Mouse (Mus musculus) hindbrain, postnatal 0 days (tissue): ENCODE data around the gene Rnf220. TPM values are rescaled to one million over a fixed set of nuclear protein-coding genes. Genes with fewer than 3 reads are reported as not detected.
A peak's percentile ranks its signal among the peaks of the same experiment; 100 is the strongest.

ENCODE experiments used
- ATAC-seq: fragments of 200-750 bp; cut with Nextera tagmentation; 2 replicates; pipeline ENCODE4 v1.8.0; 2017; ENCODE audit warnings: mild to moderate bottlenecking, moderate TSS enrichment, moderate library complexity
- DNase-seq: peaks from one replicate; pipeline ENCODE4 v3.0.0-alpha.2; 2015; ENCODE audit warnings: low spot score
- H3K27ac ChIP-seq: fragments of 300-500 bp; sonication (generic); 2 replicates; pipeline ENCODE4 v1.5.1; 2014; ENCODE audit warnings: mild to moderate bottlenecking
- H3K27me3 ChIP-seq: fragments of 300-500 bp; sonication (generic); 2 replicates; pipeline ENCODE4 v1.6.1; 2014; ENCODE audit warnings: low read length, mixed read lengths; ENCODE audit not compliant: insufficient read depth
- H3K36me3 ChIP-seq: fragments of 300-500 bp; sonication (generic); 2 replicates; pipeline ENCODE4 v1.6.1; 2014; ENCODE audit warnings: low read length, mixed read lengths; ENCODE audit not compliant: insufficient read depth
- H3K4me1 ChIP-seq: fragments of 300-500 bp; sonication (generic); 2 replicates; pipeline ENCODE4 v1.6.1; 2014; ENCODE audit warnings: antibody characterized with exemption, low read length, mixed read lengths; ENCODE audit not compliant: insufficient read depth
- H3K4me2 ChIP-seq: fragments of 300-500 bp; sonication (generic); 2 replicates; pipeline ENCODE4 v1.6.1; 2014; ENCODE audit warnings: low read depth, mild to moderate bottlenecking, low read length, moderate library complexity, mixed read lengths
- H3K4me3 ChIP-seq: fragments of 300-500 bp; sonication (generic); 2 replicates; pipeline ENCODE4 v1.5.1; 2014; ENCODE audit warnings: low read length
- H3K9ac ChIP-seq: fragments of 300-500 bp; sonication (generic); replicated peaks from 2 replicates; pipeline ENCODE4 v1.6.1; 2014; ENCODE audit warnings: mild to moderate bottlenecking, low read length, moderate library complexity, mixed read lengths
- H3K9me3 ChIP-seq: fragments of 300-500 bp; sonication (generic); 2 replicates; pipeline ENCODE4 v1.6.1; 2016; ENCODE audit warnings: low read length, mixed read lengths
- CTCF ChIP-seq: IDR thresholded peaks from 2 replicates; pipeline ENCODE4 v1.5.1; 2016; ENCODE audit warnings: antibody characterized with exemption, control low read depth, low read depth
- whole genome bisulfite sequencing: fragments of 180-500 bp; shearing (Covaris S2); extraction: QIAGEN DNeasy Blood & Tissue Kit; methylation state at CpG from one replicate; pipeline ENCODE4 v1.1.7; 2014; 5-methylcytosine and 5-hydroxymethylcytosine counted together
- polyA plus RNA-seq: library from polyadenylated mRNA; unstranded; fragments of >200 nt; fragmentation: Nextera tagmentation; extraction: Ambion mirVana; gene quantifications from 2 replicates; pipeline ENCODE4 v1.2.1, GENCODE M21; 2015
- total RNA-seq: library from RNA; depleted of rRNA; stranded (reverse); fragments of >200 nt; gene quantifications from 2 replicates; pipeline ENCODE4 v1.2.3, GENCODE M21; 2014

Rnf220 gene
- total and polyA plus RNA-seq, 2 experiments from 2014 or later, result 105 to 156 TPM

GRCm38 (mm10) chr4:117361558-117361873, 135.3 kb downstream of the Rnf220 start:
- Histone ChIP-seq H3K27me3 (peaks cover 15% of the 10 kb centered on the region), H3K36me3 (no peaks in the 10 kb centered on the region), H3K27ac (no peak overlapping the region), H3K4me1 (0 out of 2 replicates have a peak, but pooled peaks cover 6% of the 10 kb centered on the region), H3K9ac (no peak overlapping the region), H3K9me3 (no peaks in the 10 kb centered on the region), H3K4me3 (no peak overlapping the region), H3K4me2 (no peak overlapping the region)
- 11% methylated on average over 7 of the region's 7 CpGs for WGBS
- ATAC-seq (no peak), DNase-seq (no peak)
- TF ChIP-seq CTCF, result no peak

DNA sequence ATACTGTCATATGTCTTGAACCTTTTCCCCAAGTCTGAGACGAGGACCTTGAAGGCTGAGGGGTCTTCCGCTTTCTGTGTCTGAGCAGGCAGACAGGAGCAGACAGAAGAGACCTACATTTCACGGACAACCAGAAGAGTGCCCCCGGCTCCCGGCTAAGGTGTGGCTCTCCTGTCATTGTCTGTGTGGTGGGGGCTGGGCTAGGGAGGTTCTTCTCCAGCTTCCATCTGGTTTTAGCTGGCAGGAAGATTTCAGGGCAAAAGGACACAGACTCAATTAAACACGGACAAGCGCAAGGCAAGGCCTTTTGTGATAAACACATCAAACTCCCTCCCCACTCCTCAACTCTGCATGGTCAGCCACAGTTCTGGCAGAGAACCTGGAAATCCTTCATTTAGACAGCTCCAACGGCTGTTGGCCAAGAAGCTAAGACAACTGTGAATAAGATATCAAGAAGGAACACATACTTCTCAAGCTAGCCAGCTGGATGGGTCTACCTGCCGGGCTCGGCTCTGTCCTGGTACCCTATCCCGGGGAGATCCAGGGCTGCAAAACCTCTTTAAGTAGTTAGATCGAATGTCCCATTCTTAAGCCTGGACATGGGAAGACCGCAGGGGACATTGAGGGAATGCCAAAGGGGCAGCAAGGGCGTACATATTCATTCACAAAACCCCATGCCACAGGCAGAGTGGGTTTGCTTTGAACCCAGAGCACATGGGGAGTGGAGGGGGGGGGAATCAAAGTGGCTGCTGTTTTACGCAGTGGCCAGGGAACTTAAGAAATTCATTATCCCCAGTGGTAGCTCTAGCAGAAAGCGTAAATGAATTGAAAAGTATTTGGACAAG, 135.9 kb downstream of the Rnf220 start:
- Histone ChIP-seq H3K27ac (no peak overlapping the region), H3K4me2 (no peak overlapping the region), H3K27me3 (peaks cover 15% of the 10 kb centered on the region), H3K36me3 (no peaks in the 10 kb centered on the region), H3K4me1 (0 out of 2 replicates have a peak, but pooled peaks cover 6% of the 10 kb centered on the region), H3K9me3 (no peaks in the 10 kb centered on the region), H3K4me3 (no peak overlapping the region), H3K9ac (no peak overlapping the region)
- ATAC-seq (peak; percentile 83), DNase-seq (peak; percentile 72)
- no peak for TF ChIP-seq CTCF
- 31% methylated on average over 16 of the region's 16 CpGs for WGBS

DNA sequence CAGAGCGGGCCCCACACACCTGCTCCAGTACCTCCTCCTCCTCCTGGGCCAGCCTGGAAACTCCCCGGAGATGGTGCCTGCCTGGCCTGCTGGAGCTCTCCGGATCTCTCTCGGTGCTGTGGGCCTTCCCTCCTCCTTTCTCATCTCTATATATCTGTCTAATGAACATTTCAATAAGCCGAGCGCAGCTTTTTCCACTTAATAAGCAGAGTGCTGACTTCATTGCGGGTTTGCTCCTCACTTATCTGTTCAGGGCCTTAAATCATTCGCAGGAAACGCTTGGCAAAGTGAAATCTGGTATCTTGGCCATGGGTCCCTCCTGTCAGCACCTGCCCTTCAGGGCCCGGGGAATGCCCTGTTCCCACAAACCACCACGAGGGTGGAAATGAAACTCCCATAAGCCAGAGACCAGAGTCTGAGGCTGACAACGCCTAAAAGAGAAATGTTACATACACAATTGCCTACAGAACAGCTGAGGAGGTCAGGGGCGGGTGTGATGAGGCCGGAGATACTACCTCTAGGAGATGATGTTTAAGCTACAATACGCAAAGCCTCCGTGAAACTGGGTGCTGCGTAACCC, 137.0 kb downstream of the Rnf220 start:
- Histone ChIP-seq H3K9ac (no peak overlapping the region), H3K27ac (no peak overlapping the region), H3K9me3 (no peaks in the 10 kb centered on the region), H3K36me3 (no peaks in the 10 kb centered on the region), H3K4me1 (0 out of 2 replicates have a peak, but pooled peaks cover 6% of the 10 kb centered on the region), H3K4me3 (no peak overlapping the region), H3K4me2 (no peak overlapping the region), H3K27me3 (peaks cover 14% of the 10 kb centered on the region)
- no peak for TF ChIP-seq CTCF
- WGBS, result 87% methylated on average over 17 of the region's 17 CpGs
- no peak for ATAC-seq
- DNase-seq, result no peak

DNA sequence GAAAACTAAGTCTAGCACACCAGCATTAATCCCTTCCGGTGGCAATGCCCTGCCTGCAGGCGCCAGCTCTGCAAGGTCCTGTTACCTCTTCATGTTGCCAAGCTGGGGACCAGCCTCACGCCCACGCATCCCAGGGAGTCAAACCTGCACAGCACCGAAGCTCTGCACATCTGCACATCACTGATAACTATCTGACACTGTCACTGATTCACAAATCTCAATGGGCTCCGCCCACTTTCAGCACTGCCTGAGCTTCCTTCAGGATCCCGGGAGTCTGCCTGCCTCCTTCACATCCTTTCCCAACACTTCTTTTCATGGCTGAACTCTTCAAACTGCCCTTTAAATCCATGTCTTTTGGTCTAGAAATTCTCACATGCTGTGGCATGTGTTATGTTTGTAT, 138.9 kb downstream of the Rnf220 start:
- Histone ChIP-seq H3K4me2 (no peak overlapping the region), H3K4me1 (0 out of 2 replicates have a peak, but pooled peaks cover 6% of the 10 kb centered on the region), H3K9me3 (no peaks in the 10 kb centered on the region), H3K4me3 (no peak overlapping the region), H3K9ac (no peak overlapping the region), H3K27ac (no peak overlapping the region), H3K36me3 (no peaks in the 10 kb centered on the region), H3K27me3 (peaks cover 4% of the 10 kb centered on the region; the same call in 1 of the 2 replicates)
- no peak for DNase-seq
- TF ChIP-seq CTCF, result no peak
- 73% methylated on average over 7 of the region's 7 CpGs for WGBS
- no peak for ATAC-seq

DNA sequence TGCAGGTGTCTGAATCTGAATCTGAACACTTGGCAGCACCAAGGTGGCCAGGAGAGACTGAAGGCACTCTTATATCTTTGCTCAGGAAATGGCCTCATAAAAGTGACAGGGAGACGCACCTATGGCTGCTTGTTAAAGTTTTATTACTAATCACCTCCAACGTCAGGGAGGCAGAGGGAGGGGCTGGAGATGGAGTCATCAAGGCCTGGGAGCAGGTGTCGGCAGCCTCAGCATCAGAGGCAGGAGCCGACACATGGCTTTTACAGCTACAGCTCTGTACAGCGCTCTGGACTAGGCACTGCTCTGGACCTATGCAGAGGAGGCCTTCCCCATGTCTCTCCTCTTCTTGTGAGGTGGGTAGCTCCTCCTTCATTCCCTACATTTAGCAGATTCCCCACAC, 139.7 kb downstream of the Rnf220 start:
- H3K27me3 ChIP-seq, result peaks cover 4% of the 10 kb centered on the region; the same call in 1 of the 2 replicates
- no peak for TF ChIP-seq CTCF
- DNase-seq (no peak), ATAC-seq (no peak)
- no peaks in the 10 kb centered on the region for H3K9me3 ChIP-seq
- H3K4me2 ChIP-seq, result no peak overlapping the region
- WGBS, result 78% methylated on average over 5 of the region's 5 CpGs
- H3K4me1 ChIP-seq, result 0 out of 2 replicates have a peak, but pooled peaks cover 5% of the 10 kb centered on the region
- H3K36me3 ChIP-seq, result no peaks in the 10 kb centered on the region
- no peak overlapping the region for H3K27ac ChIP-seq
- H3K4me3 ChIP-seq, result no peak overlapping the region
- no peak overlapping the region for H3K9ac ChIP-seq

DNA sequence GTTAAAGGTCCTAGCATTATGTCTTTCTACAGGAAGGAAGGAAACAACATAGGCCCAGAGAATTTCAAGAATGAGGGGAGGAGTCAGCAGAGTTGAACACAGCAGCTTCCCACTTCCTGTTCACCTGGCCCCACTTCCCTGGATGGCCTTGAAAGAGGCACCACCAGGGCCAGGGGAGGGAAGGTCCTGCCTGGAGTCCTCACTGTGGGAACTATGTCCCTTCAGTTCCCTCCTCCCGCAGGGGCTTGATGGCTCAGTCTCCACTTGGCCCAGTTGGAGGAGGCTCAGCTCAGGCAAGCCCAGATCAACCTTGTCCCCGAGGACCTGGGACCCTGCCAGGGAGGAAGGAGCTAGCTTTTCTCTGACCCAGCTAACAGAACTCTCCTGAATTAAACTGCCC, 140.6 kb downstream of the Rnf220 start:
- no peaks in the 10 kb centered on the region for H3K36me3 ChIP-seq
- H3K9ac ChIP-seq, result no peak overlapping the region
- H3K4me2 ChIP-seq, result no peak overlapping the region
- H3K27me3 ChIP-seq, result peaks cover 4% of the 10 kb centered on the region; the same call in 1 of the 2 replicates
- no peaks in the 10 kb centered on the region for H3K9me3 ChIP-seq
- DNase-seq (no peak), ATAC-seq (no peak)
- no peak for TF ChIP-seq CTCF
- no peaks in the 10 kb centered on the region for H3K4me1 ChIP-seq
- no peak overlapping the region for H3K27ac ChIP-seq
- no peak overlapping the region for H3K4me3 ChIP-seq
- 65% methylated on average over 2 of the region's 2 CpGs for WGBS

DNA sequence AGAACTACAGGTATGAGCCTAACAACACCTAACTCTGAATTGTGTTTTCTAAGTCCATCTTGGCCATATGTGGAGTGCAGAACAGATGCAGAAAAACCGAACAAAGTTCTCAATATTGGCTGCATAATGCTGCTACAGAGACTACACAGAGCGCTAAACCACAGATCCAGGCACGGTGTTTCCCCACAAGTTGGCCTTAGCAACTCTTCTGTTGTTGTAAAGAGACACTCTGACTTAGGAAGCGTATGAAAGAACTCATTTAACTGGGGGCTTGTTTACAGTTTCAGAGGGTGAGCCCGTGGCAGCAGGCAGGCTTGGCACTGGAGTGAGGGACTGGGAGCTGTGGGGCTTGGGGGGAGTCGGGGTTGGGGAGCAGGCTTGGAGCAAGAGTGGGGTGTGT, 142.2 kb downstream of the Rnf220 start:
- no peak for DNase-seq
- TF ChIP-seq CTCF, result no peak
- no peak overlapping the region for H3K4me2 ChIP-seq
- peaks cover 10% of the 10 kb centered on the region for H3K4me1 ChIP-seq
- H3K4me3 ChIP-seq, result no peak overlapping the region
- no peak for ATAC-seq
- H3K36me3 ChIP-seq, result no peaks in the 10 kb centered on the region
- no peak overlapping the region for H3K9ac ChIP-seq
- H3K27me3 ChIP-seq, result peaks cover 4% of the 10 kb centered on the region; the same call in 1 of the 2 replicates
- no peak overlapping the region for H3K27ac ChIP-seq
- 61% methylated on average over 6 of the region's 6 CpGs for WGBS
- no peaks in the 10 kb centered on the region for H3K9me3 ChIP-seq
